28 mouse cellular contexts compared by ENCODE assay signal in the genomic region with DNA sequence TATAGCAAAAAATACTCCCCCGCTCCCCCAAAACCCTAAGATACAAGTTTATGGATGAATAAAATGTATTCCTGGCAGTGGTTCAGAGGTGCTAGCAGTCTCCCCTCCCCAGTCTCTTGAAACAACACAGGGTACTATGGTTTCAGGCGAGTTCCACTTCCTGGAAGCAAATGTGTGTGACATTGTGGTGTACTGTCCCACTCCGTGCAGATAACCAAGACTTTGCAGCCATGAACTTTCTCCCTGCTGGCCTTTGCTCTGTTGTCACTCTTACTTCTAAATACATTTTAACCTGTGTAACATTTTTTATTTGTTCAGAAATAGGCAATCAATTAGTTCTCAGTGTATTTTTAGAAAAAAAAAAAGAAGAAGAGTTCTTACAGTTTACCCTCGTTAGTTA.
"Had no signal": no experiment of that assay in that cellular context is flagged by ENCODE, and none has a peak within 500 bp of the region (broad histone marks: within the 10 kb centered on the region; RNA-seq: fewer than 3 reads in every experiment).

No protein-coding gene starts in this region.

- H3K36me3 ChIP-seq: embryonic facial prominence, embryonic 12.5 days; embryonic facial prominence, embryonic 13.5 days; embryonic facial prominence, embryonic 15.5 days; forebrain, embryonic 12.5 days; forebrain, embryonic 15.5 days had no signal

- H3K9ac ChIP-seq: embryonic facial prominence, embryonic 12.5 days; embryonic facial prominence, embryonic 13.5 days; embryonic facial prominence, embryonic 15.5 days; forebrain, embryonic 12.5 days; forebrain, embryonic 13.5 days; forebrain, embryonic 15.5 days; forebrain, postnatal 0 days had no signal

- H3K4me1 ChIP-seq: embryonic facial prominence, embryonic 10.5 days; embryonic facial prominence, embryonic 12.5 days; embryonic facial prominence, embryonic 13.5 days; embryonic facial prominence, embryonic 15.5 days; forebrain, embryonic 10.5 days; forebrain, embryonic 12.5 days; forebrain, embryonic 13.5 days; forebrain, embryonic 15.5 days had no signal

- H3K4me2 ChIP-seq: embryonic facial prominence, embryonic 12.5 days; embryonic facial prominence, embryonic 13.5 days; embryonic facial prominence, embryonic 15.5 days; forebrain, embryonic 12.5 days; forebrain, embryonic 13.5 days; forebrain, embryonic 15.5 days had no signal

- H3K27me3 ChIP-seq: embryonic facial prominence, embryonic 12.5 days; embryonic facial prominence, embryonic 13.5 days; embryonic facial prominence, embryonic 15.5 days; forebrain, embryonic 12.5 days; forebrain, embryonic 13.5 days; forebrain, embryonic 15.5 days had no signal

- H3K27ac ChIP-seq: embryonic facial prominence, embryonic 10.5 days; embryonic facial prominence, embryonic 12.5 days; embryonic facial prominence, embryonic 13.5 days; embryonic facial prominence, embryonic 15.5 days; forebrain, embryonic 10.5 days; forebrain, embryonic 12.5 days; forebrain, embryonic 13.5 days; forebrain, embryonic 15.5 days; gastrocnemius, adult 2 months had no signal

- DNase-seq: cerebellum, adult 18-20 months; cerebellum, adult 2 months; cerebellum, adult 8-10 months; cerebellum, adult 9-10 months; cerebellum, adult 9-11 months; cerebellum, postnatal 10 days; cerebellum, postnatal 14 days; cerebellum, postnatal 25 days; cerebellum, postnatal 36 days; embryo, embryonic 11 days; forebrain, postnatal 0 days; gastrocnemius, adult 2 months; gastrocnemius, postnatal 10 days; gastrocnemius, postnatal 14 days; gastrocnemius, postnatal 25 days; gastrocnemius, postnatal 36 days; heart, adult 11 months had no signal

- ATAC-seq: forebrain, embryonic 13.5 days; forebrain, embryonic 14.5 days; forebrain, embryonic 15.5 days; forebrain, embryonic 16.5 days; forebrain, postnatal 0 days had no signal

- H3K9me3 ChIP-seq: embryonic facial prominence, embryonic 10.5 days; embryonic facial prominence, embryonic 12.5 days; embryonic facial prominence, embryonic 13.5 days; embryonic facial prominence, embryonic 15.5 days; forebrain, embryonic 10.5 days; forebrain, embryonic 12.5 days; forebrain, embryonic 13.5 days; forebrain, embryonic 15.5 days had no signal

- H3K4me3 ChIP-seq: embryonic facial prominence, embryonic 10.5 days; embryonic facial prominence, embryonic 12.5 days; embryonic facial prominence, embryonic 13.5 days; embryonic facial prominence, embryonic 15.5 days; erythroblast, embryonic 14.5 days; forebrain, embryonic 10.5 days; forebrain, embryonic 12.5 days; forebrain, embryonic 13.5 days; forebrain, embryonic 15.5 days; gastrocnemius, adult 2 months had no signal
